Mouse (Mus musculus): ENCODE results near the gene Best2. TPM values are rescaled to one million over a fixed set of nuclear protein-coding genes. Genes with fewer than 3 reads are reported as not detected.

The Best2 gene
- polyA plus RNA-seq, 1 experiment, result 0.03 TPM

- TF ChIP-seq GATA1 (IDR thresholded peaks at IDR 0.05; ENCODE audit: low read length), result no peak
These were observed 45.7 kb downstream of the Best2 start for GRCm38 (mm10) chr8:84968650-84969049.

GRCm38 (mm10) chr8:84967532-84968304, 46.6 kb downstream of the Best2 start:
- no peak for TF ChIP-seq GATA1 (IDR thresholded peaks at IDR 0.05; ENCODE audit: low read length)

GRCm38 (mm10) chr8:84966603-84967002, 47.7 kb downstream of the Best2 start:
- TF ChIP-seq GATA1 (IDR thresholded peaks at IDR 0.05; ENCODE audit: low read length), result no peak

- no peak for TF ChIP-seq GATA1 (IDR thresholded peaks at IDR 0.05; ENCODE audit: low read length)
These were observed 48.5 kb downstream of the Best2 start for GRCm38 (mm10) chr8:84965731-84966291.

- no peak for TF ChIP-seq GATA1 (IDR thresholded peaks at IDR 0.05; ENCODE audit: low read length)
These were observed 50.4 kb downstream of the Best2 start for GRCm38 (mm10) chr8:84963952-84964351.

- no peak for TF ChIP-seq GATA1 (IDR thresholded peaks at IDR 0.05; ENCODE audit: low read length)
These were observed 54.5 kb downstream of the Best2 start for GRCm38 (mm10) chr8:84959811-84960210.

Other genes with a start within 250 kb of the Best2 start
- 16.4 and 17.8 TPM in 2 replicates for gene Nfix, start 214.2 kb downstream of the Best2 start, polyA plus RNA-seq (2012)
- 1.6 and 1.7 TPM in 2 replicates for gene Dand5, start 191.7 kb downstream of the Best2 start, polyA plus RNA-seq (2012)
- 88.2 and 112 TPM in 2 replicates for gene Gadd45gip1, start 183.0 kb downstream of the Best2 start, polyA plus RNA-seq (2012)
- gene Rad23a, start 173.9 kb downstream of the Best2 start, polyA plus RNA-seq (2012), result 615 and 707 TPM in 2 replicates
- 315 and 318 TPM in 2 replicates for gene Calr, start 167.6 kb downstream of the Best2 start, polyA plus RNA-seq (2012)
- 149 and 179 TPM in 2 replicates for gene Farsa, start 157.5 kb downstream of the Best2 start, polyA plus RNA-seq (2012)
- 77.8 and 102 TPM in 2 replicates for gene Syce2, start 142.4 kb downstream of the Best2 start, polyA plus RNA-seq (2012)
- 89.9 and 98.4 TPM in 2 replicates for gene Gcdh, start 120.6 kb downstream of the Best2 start, polyA plus RNA-seq (2012)
- gene Klf1, start 112.6 kb downstream of the Best2 start, polyA plus RNA-seq (2012), result 371 and 477 TPM in 2 replicates
- gene Dnase2a, start 106.0 kb downstream of the Best2 start, polyA plus RNA-seq (2012), result 25.4 and 75.0 TPM in 2 replicates
- 0.46 and 0.50 TPM in 2 replicates for gene Mast1, start 77.2 kb downstream of the Best2 start, polyA plus RNA-seq (2012)
- gene Rtbdn, start 67.5 kb downstream of the Best2 start, polyA plus RNA-seq (2012), result not detected in 2 replicates
- gene Gm49661, start 45.1 kb downstream of the Best2 start, polyA plus RNA-seq (2012), result not detected in 2 replicates
- gene Prdx2, start 44.9 kb downstream of the Best2 start, polyA plus RNA-seq (2012), result 29.7 and 136 TPM in 2 replicates
- gene Rnaseh2a, start 44.8 kb downstream of the Best2 start, polyA plus RNA-seq (2012), result 725 and 803 TPM in 2 replicates
- gene Junb, start 35.8 kb downstream of the Best2 start, polyA plus RNA-seq (2012), result 68.1 and 95.2 TPM in 2 replicates
- 10.7 and 11.9 TPM in 2 replicates for gene Hook2, start 23.9 kb downstream of the Best2 start, polyA plus RNA-seq (2012)
- gene Asna1, start 10.8 kb upstream of the Best2 start, polyA plus RNA-seq (2012), result 97.2 and 187 TPM in 2 replicates
- 299 and 448 TPM in 2 replicates for gene Trir, start 12.3 kb upstream of the Best2 start, polyA plus RNA-seq (2012)
- gene Tnpo2, start 22.4 kb upstream of the Best2 start, polyA plus RNA-seq (2012), result 17.1 and 25.1 TPM in 2 replicates
- gene Fbxw9, start 45.5 kb upstream of the Best2 start, polyA plus RNA-seq (2012), result 24.7 and 27.7 TPM in 2 replicates
- gene Gm5741, start 53.5 kb upstream of the Best2 start, polyA plus RNA-seq (2012), result 1.1 and 1.3 TPM in 2 replicates
- gene Dhps, start 57.2 kb upstream of the Best2 start, polyA plus RNA-seq (2012), result 35.9 and 40.4 TPM in 2 replicates
- gene Wdr83os, start 66.2 kb upstream of the Best2 start, polyA plus RNA-seq (2012), result 4.1 and 22.5 TPM in 2 replicates
- gene Wdr83, start 66.8 kb upstream of the Best2 start, polyA plus RNA-seq (2012), result 18.1 and 45.7 TPM in 2 replicates
- 9.5 and 11.4 TPM in 2 replicates for gene Man2b1, start 68.7 kb upstream of the Best2 start, polyA plus RNA-seq (2012)
- gene Zfp791, start 108.6 kb upstream of the Best2 start, polyA plus RNA-seq (2012), result not detected in 2 replicates
- not detected in 2 replicates for gene Cks1brt, start 137.4 kb upstream of the Best2 start, polyA plus RNA-seq (2012)
- gene Olfr371, start 211.5 kb upstream of the Best2 start, polyA plus RNA-seq (2012), result not detected in 2 replicates